Mouse (Mus musculus) megakaryocyte progenitor cell, adult 5-6 weeks (primary cell): ENCODE measurements around the gene Cngb1. TPM values are rescaled to one million over a fixed set of nuclear protein-coding genes. Genes with fewer than 3 reads are reported as not detected.

Experiments used
- ATAC-seq: replicated peaks from 2 replicates; pipeline ENCODE4 v1.8.0; 2016; ENCODE audit warnings: mild to moderate bottlenecking, moderate TSS enrichment, inconsistent platforms; ENCODE audit not compliant: poor library complexity
- total RNA-seq, 2 experiments: library from RNA; stranded (forward) in 1 of 2; stranded (reverse) in 1 of 2; fragments of 157-497, 149-512 nt in 1 of 2; fragments of 200-1000 nt in 1 of 2; gene quantifications; 2 replicates each; pipeline versions ENCODE4 v1.2.3 to v1.2.4; 2015 to 2017

The Cngb1 gene
- total RNA-seq, 2 experiments from 2014 or later = 3.0 to 6.3 TPM

DNA sequence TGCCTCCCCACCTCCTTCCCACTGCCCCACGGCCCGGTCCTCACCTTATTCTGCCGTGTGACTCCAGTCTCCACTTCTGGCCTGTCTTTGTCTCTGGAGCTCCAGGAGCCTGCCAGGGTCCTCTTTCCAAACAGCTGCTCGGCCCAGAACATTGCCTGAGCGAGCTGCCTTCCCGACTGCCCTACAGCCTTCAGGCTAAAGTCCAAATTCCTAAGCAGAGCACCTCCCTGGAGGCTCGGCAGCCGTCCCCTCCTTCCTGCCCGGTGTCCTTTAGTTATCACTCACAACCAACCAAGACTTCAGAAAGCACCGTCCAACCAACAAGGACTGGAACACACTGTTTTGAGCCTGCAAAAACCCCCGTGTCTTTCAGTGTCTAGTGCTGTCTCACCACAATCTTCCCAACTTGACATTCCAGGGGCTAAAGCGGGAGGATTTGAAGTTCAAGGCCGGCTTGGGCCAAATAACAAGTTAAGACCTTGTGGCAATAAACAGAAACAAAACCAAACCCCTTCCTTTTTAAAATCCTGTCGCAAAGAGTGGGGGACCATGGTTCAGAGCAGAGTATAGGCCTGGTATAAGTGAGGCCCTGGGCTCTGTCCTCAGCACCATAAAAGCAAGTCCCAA lies 103.6 kb downstream of the Cngb1 start, which contains the start of gene Kifc3:
Gene Kifc3 (minus strand): TSS at position 164 of the 627 bp plus-strand sequence.
- no peak for ATAC-seq

GRCm38 (mm10) chr8:95202056-95202570 lies 104.3 kb downstream of the Cngb1 start:
- ATAC-seq = no peak

GRCm38 (mm10) chr8:95201491-95201890 lies 104.9 kb downstream of the Cngb1 start:
- ATAC-seq = no peak

DNA sequence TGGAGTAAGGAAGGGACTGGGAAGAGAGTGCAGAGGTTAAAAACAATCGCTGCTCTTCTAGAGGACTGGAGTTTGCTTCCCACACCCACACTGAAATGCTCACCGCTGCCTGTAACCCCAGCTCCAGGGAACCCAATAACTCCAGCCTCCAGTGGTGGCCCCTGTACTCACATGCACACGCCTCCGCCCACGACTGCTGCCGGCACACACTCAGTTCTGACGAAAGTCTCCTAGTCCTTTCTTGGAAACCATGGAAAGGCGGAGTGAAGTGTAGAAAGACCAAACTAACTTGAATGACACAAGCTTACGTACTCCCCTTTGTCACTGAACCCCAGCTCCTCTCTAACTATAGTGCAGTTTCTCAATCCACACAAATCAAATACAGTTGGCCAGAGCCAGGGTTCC lies 106.4 kb downstream of the Cngb1 start:
- no peak for ATAC-seq

DNA sequence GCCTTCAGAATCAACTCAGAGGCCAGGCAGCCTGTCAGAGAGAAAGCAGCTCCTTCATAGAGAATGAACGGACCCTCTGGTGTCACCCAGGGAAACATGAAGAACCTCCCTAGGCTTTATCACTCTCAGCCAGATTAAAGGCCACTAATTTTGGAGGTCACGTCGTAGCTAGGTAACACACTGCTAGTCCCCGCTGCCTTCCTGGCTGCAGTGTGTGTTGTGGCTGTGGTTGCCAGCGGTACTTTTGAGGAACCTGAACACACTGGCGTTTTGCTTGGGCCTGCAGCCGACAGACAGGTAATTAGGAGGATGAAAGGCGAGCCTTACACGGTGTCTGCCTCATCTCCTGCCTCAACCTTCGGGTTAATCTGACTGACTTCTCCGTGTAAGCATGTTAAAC lies 110.7 kb downstream of the Cngb1 start:
- peak; percentile 29; the same call in 1 of the 2 replicates for ATAC-seq

GRCm38 (mm10) chr8:95191497-95192175 lies 114.7 kb downstream of the Cngb1 start:
- no peak for ATAC-seq

Other genes with a start within 250 kb of the Cngb1 start
- 6.3 and 7.3 TPM in 2 replicates for gene Katnb1, start 225.4 kb downstream of the Cngb1 start, total RNA-seq (2015)
- 25.2 and 25.9 TPM in 2 replicates for gene Katnb1, start 225.4 kb downstream of the Cngb1 start, total RNA-seq (2017)
- gene Kifc3, start 103.8 kb downstream of the Cngb1 start, total RNA-seq (2015) = 0.73 and 0.99 TPM in 2 replicates
- gene Kifc3, start 103.8 kb downstream of the Cngb1 start, total RNA-seq (2017) = 0.68 and 1.4 TPM in 2 replicates
- gene Tepp, start 4.0 kb upstream of the Cngb1 start, total RNA-seq (2015) = not detected in 2 replicates
- gene Tepp, start 4.0 kb upstream of the Cngb1 start, total RNA-seq (2017) = 0.68 TPM in 1 of 2 replicates, not detected in the other
- gene Zfp319, start 25.4 kb upstream of the Cngb1 start, total RNA-seq (2015) = 5.5 and 6.1 TPM in 2 replicates
- gene Zfp319, start 25.4 kb upstream of the Cngb1 start, total RNA-seq (2017) = 2.1 and 2.6 TPM in 2 replicates
- gene Usb1, start 25.7 kb upstream of the Cngb1 start, total RNA-seq (2015) = 27.6 and 28.0 TPM in 2 replicates
- gene Usb1, start 25.7 kb upstream of the Cngb1 start, total RNA-seq (2017) = 27.3 and 31.9 TPM in 2 replicates
- 0.17 and 0.42 TPM in 2 replicates for gene Mmp15, start 45.7 kb upstream of the Cngb1 start, total RNA-seq (2015)
- 0.03 and 0.04 TPM in 2 replicates for gene Mmp15, start 45.7 kb upstream of the Cngb1 start, total RNA-seq (2017)
- 96.0 and 101 TPM in 2 replicates for gene Cfap20, start 128.3 kb upstream of the Cngb1 start, total RNA-seq (2015)
- gene Cfap20, start 128.3 kb upstream of the Cngb1 start, total RNA-seq (2017) = 52.0 and 63.2 TPM in 2 replicates
- gene Csnk2a2, start 183.5 kb upstream of the Cngb1 start, total RNA-seq (2015) = 113 TPM in 2 replicates
- 30.0 and 33.1 TPM in 2 replicates for gene Csnk2a2, start 183.5 kb upstream of the Cngb1 start, total RNA-seq (2017)
- not detected in 2 replicates for gene Ccdc113, start 227.5 kb upstream of the Cngb1 start, total RNA-seq (2015)
- gene Ccdc113, start 227.5 kb upstream of the Cngb1 start, total RNA-seq (2017) = not detected in 2 replicates